Mouse (Mus musculus) adrenal gland, adult 8-10 months (tissue): ENCODE data around the gene Gm20388. TPM values are rescaled to one million over a fixed set of nuclear protein-coding genes. Genes with fewer than 3 reads are reported as not detected.

Source experiments
- DNase-seq: peaks from one replicate; pipeline ENCODE4 v3.0.0; 2022
- total RNA-seq, 4 experiments: library from RNA; stranded (reverse); gene quantifications; 2 replicates each; pipeline ENCODE4 v1.2.4; 2022

Gm20388 gene
- total RNA-seq, 4 experiments from 2014 or later, result 1.7 to 16.9 (median 5.8) TPM

- no peak for DNase-seq
Measured at GRCm38 (mm10) chr8:122847829-122848561, 2937.4 kb downstream of the Gm20388 start, which contains the start of gene Cdh15. Gene Cdh15 (plus strand): TSS chr8:122847966.

- DNase-seq, result no peak
Measured at GRCm38 (mm10) chr8:122849152-122849910, 2938.7 kb downstream of the Gm20388 start.

- DNase-seq, result no peak
Measured at GRCm38 (mm10) chr8:122850641-122851240, 2940.1 kb downstream of the Gm20388 start.

- peak; percentile 52 for DNase-seq
Measured at GRCm38 (mm10) chr8:122851692-122852545, 2941.3 kb downstream of the Gm20388 start.

- DNase-seq, result no peak
Measured at GRCm38 (mm10) chr8:122852546-122852905, 2941.9 kb downstream of the Gm20388 start.

- no peak for DNase-seq
Measured at GRCm38 (mm10) chr8:122853340-122853771, 2942.7 kb downstream of the Gm20388 start.

GRCm38 (mm10) chr8:122854388-122854787, 2943.7 kb downstream of the Gm20388 start:
- DNase-seq, result no peak

GRCm38 (mm10) chr8:122855123-122855522, 2944.5 kb downstream of the Gm20388 start:
- no peak for DNase-seq

- no peak for DNase-seq
Measured at GRCm38 (mm10) chr8:122856288-122856687, 2945.6 kb downstream of the Gm20388 start.

GRCm38 (mm10) chr8:122859843-122860242, 2949.2 kb downstream of the Gm20388 start:
- DNase-seq, result no peak

- no peak for DNase-seq
Measured at GRCm38 (mm10) chr8:122864719-122865129, 2954.1 kb downstream of the Gm20388 start.

- no peak for DNase-seq
Measured at GRCm38 (mm10) chr8:122865441-122865840, 2954.8 kb downstream of the Gm20388 start.

GRCm38 (mm10) chr8:122866231-122866630, 2955.6 kb downstream of the Gm20388 start:
- no peak for DNase-seq

- DNase-seq, result no peak
Measured at GRCm38 (mm10) chr8:122867982-122868381, 2957.3 kb downstream of the Gm20388 start.

GRCm38 (mm10) chr8:122870377-122870863, 2959.8 kb downstream of the Gm20388 start:
- DNase-seq, result no peak

- no peak for DNase-seq
Measured at GRCm38 (mm10) chr8:122871663-122872062, 2961.0 kb downstream of the Gm20388 start.

GRCm38 (mm10) chr8:122873171-122873570, 2962.5 kb downstream of the Gm20388 start:
- DNase-seq, result no peak

GRCm38 (mm10) chr8:122875186-122875585, 2964.5 kb downstream of the Gm20388 start:
- DNase-seq, result no peak

GRCm38 (mm10) chr8:122878231-122878630, 2967.6 kb downstream of the Gm20388 start:
- no peak for DNase-seq

GRCm38 (mm10) chr8:122880302-122880701, 2969.7 kb downstream of the Gm20388 start:
- no peak for DNase-seq

- DNase-seq, result no peak
Measured at GRCm38 (mm10) chr8:122883671-122884070, 2973.0 kb downstream of the Gm20388 start.

- DNase-seq, result no peak
Measured at GRCm38 (mm10) chr8:122891440-122891839, 2980.8 kb downstream of the Gm20388 start.
